Mouse (Mus musculus): ENCODE results near the gene Cpne4. TPM values are rescaled to one million over a fixed set of nuclear protein-coding genes. Genes with fewer than 3 reads are reported as not detected.
A peak's percentile ranks its signal among the peaks of the same experiment; 100 is the strongest.

Cpne4 gene
- total RNA-seq, 2 experiments from 2014 or later, result 115 to 142 TPM

- no peak for DNase-seq (ENCODE audit: low spot score in 2 of 2)
Measured at GRCm38 (mm10) chr9:105028311-105028710, 481.2 kb downstream of the Cpne4 start.

- no peak for DNase-seq (ENCODE audit: low spot score in 2 of 2)
Measured at GRCm38 (mm10) chr9:105032572-105032971, 485.5 kb downstream of the Cpne4 start.

- no peak for DNase-seq (ENCODE audit: low spot score in 2 of 2)
Measured at GRCm38 (mm10) chr9:105033641-105034040, 486.6 kb downstream of the Cpne4 start.

GRCm38 (mm10) chr9:105037847-105038246, 490.8 kb downstream of the Cpne4 start:
- DNase-seq (ENCODE audit: low spot score in 2 of 2), result no peak

GRCm38 (mm10) chr9:105046014-105046413, 498.9 kb downstream of the Cpne4 start:
- no peak for DNase-seq (ENCODE audit: low spot score in 2 of 2)

- peak; percentile 32 to 54 for DNase-seq (ENCODE audit: low spot score in 2 of 2)
Measured at GRCm38 (mm10) chr9:105048351-105048750, 501.3 kb downstream of the Cpne4 start.

GRCm38 (mm10) chr9:105049636-105050035, 502.6 kb downstream of the Cpne4 start:
- DNase-seq (ENCODE audit: low spot score in 2 of 2), result peak in 1 of 2 experiments; percentile 36

GRCm38 (mm10) chr9:105050257-105050656, 503.2 kb downstream of the Cpne4 start:
- no peak for DNase-seq (ENCODE audit: low spot score in 2 of 2)

GRCm38 (mm10) chr9:105053147-105053557, 506.1 kb downstream of the Cpne4 start, which contains the start of gene Mrpl3:
Gene Mrpl3 (plus strand): TSS chr9:105053239.
- peak; percentile 88 for DNase-seq (ENCODE audit: low spot score in 2 of 2)

GRCm38 (mm10) chr9:105053812-105054211, 506.7 kb downstream of the Cpne4 start:
- DNase-seq (ENCODE audit: low spot score in 2 of 2), result no peak

GRCm38 (mm10) chr9:105069106-105069505, 522.0 kb downstream of the Cpne4 start:
- DNase-seq (ENCODE audit: low spot score in 2 of 2), result no peak

- no peak for DNase-seq (ENCODE audit: low spot score in 2 of 2)
Measured at GRCm38 (mm10) chr9:105072991-105073748, 526.1 kb downstream of the Cpne4 start.

- DNase-seq (ENCODE audit: low spot score in 2 of 2), result no peak
Measured at GRCm38 (mm10) chr9:105074851-105075250, 527.8 kb downstream of the Cpne4 start.

GRCm38 (mm10) chr9:105076756-105077424, 529.8 kb downstream of the Cpne4 start:
- DNase-seq (ENCODE audit: low spot score in 2 of 2), result no peak

GRCm38 (mm10) chr9:105078460-105078859, 531.4 kb downstream of the Cpne4 start:
- no peak for DNase-seq (ENCODE audit: low spot score in 2 of 2)

GRCm38 (mm10) chr9:105080246-105080645, 533.2 kb downstream of the Cpne4 start:
- DNase-seq (ENCODE audit: low spot score in 2 of 2), result no peak

Small RNA genes within 50 kb of the gene (microRNA-seq; reads per million reads assigned to microRNA genes)
- 0 reads per million in 2 experiments for gene Gm23391

Other genes with a start within 250 kb of the Cpne4 start
- under 1 TPM; 0.24 to 0.62 TPM for gene Acpp, start 209.5 kb upstream of the Cpne4 start, total RNA-seq (2021)